Mouse (Mus musculus) cortical plate, adult 2 months (tissue): Measurements from ENCODE around the gene Twf2.

ENCODE experiments used
- CTCF ChIP-seq: fragments of 200-500 bp; IDR thresholded peaks from 2 replicates; pipeline ENCODE4 v1.5.1; 2011; ENCODE audit warnings: mild to moderate bottlenecking, control low read depth, low read length; ENCODE audit not compliant: insufficient read depth; ENCODE audit errors: extremely low read depth
- POLR2A ChIP-seq: fragments of 200-500 bp; IDR thresholded peaks from 2 replicates; pipeline ENCODE4 v1.6.1; 2011; ENCODE audit warnings: mild to moderate bottlenecking, low read length, control low read depth; ENCODE audit not compliant: insufficient read depth; ENCODE audit errors: extremely low read depth

GRCm38 (mm10) chr9:106201895-106202294 is 1.0 kb upstream of the Twf2 start:
- no peak for TF ChIP-seq CTCF
- no peak for TF ChIP-seq POLR2A
